Comparison of ENCODE assay signal across 14 mouse cellular contexts in the genomic region with DNA sequence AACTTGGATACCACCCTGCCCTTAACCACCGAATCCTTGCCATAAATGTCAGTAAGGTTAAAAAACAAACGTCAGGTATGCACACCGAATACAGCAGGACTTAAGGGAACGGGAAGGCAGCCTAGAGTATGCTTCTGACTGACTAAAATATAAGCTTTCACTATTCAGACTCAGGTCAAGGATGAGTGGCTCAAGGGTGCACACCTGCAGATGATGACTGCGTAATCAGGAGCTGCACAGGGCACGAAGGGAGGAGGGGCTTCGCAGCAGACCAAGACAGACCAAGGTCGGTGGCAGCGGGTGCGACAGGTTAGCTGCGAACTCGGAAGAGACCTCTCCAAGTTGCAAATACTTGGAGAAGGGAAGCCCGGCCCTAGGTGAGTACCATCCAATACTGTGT. TPM values are rescaled to one million over a fixed set of nuclear protein-coding genes. Genes with fewer than 3 reads are reported as not detected.
"Had no signal": no experiment of that assay in that cellular context is flagged by ENCODE, and none has a peak within 500 bp of the region (broad histone marks: within the 10 kb centered on the region; RNA-seq: fewer than 3 reads in every experiment).

No protein-coding gene starts in this region.

- H3K4me2 ChIP-seq: liver, embryonic 15.5 days; midbrain, embryonic 13.5 days; stomach, embryonic 15.5 days had no signal

- H3K4me3 ChIP-seq: liver, embryonic 15.5 days; midbrain, embryonic 13.5 days; stomach, embryonic 15.5 days had no signal

- H3K9ac ChIP-seq: liver, embryonic 15.5 days; midbrain, embryonic 13.5 days; stomach, embryonic 15.5 days had no signal

- ATAC-seq: intestine, embryonic 16.5 days; midbrain, embryonic 13.5 days had no signal

- H3K9me3 ChIP-seq: liver, embryonic 15.5 days; midbrain, embryonic 13.5 days; stomach, embryonic 15.5 days had no signal

- H3K27ac ChIP-seq: liver, embryonic 15.5 days; midbrain, embryonic 13.5 days; stomach, embryonic 15.5 days had no signal

- DNase-seq: kidney, adult 2 months; layer of hippocampus, adult 9-11 months; layer of hippocampus, postnatal 36 days; liver; lung, adult 2 months; right cerebral cortex, postnatal 14 days; thymus, postnatal 4 days had no signal

- H3K27me3 ChIP-seq: liver, embryonic 15.5 days; midbrain, embryonic 13.5 days; stomach, embryonic 15.5 days had no signal

RNA-seq across cellular contexts. Expression of a gene that starts 39.7 kb away (rescaled TPM):
- polyA plus RNA-seq: midbrain, embryonic 13.5 days; midbrain, postnatal 0 days; neural tube, embryonic 14.5 days had no signal

RNA-seq across cellular contexts. Expression of a gene that starts 39.8 kb away (rescaled TPM):
- polyA plus RNA-seq: kidney, embryonic 16.5 days; midbrain, embryonic 13.5 days; midbrain, postnatal 0 days; neural tube, embryonic 14.5 days had no signal
